Mouse (Mus musculus): Measurements from ENCODE around the gene Spn. TPM values are rescaled to one million over a fixed set of nuclear protein-coding genes. Genes with fewer than 3 reads are reported as not detected.

Gene Spn
- polyA plus RNA-seq, 1 experiment from 2014 or later: not detected

GRCm38 (mm10) chr7:127139100-127139499, 1.5 kb upstream of the Spn start:
- Histone ChIP-seq H3K36me3 (replicated peaks; ENCODE audit: control insufficient read depth, insufficient read depth, low read depth, low read length) (no peaks in the 10 kb centered on the region), H3K9me3 (replicated peaks; ENCODE audit: control insufficient read depth, low read length) (no peaks in the 10 kb centered on the region), H3K4me1 (ENCODE audit: control insufficient read depth, insufficient read depth, low read length) (no peaks in the 10 kb centered on the region), H3K27me3 (ENCODE audit: control insufficient read depth, insufficient read depth, low read length) (no peaks in the 10 kb centered on the region), H3K27ac (replicated peaks; ENCODE audit: low read depth, low read length) (no peak overlapping the region), H3K4me2 (ENCODE audit: low read depth, low read length) (no peak overlapping the region), H3K9ac (replicated peaks; ENCODE audit: low read length) (no peak overlapping the region), H3K4me3 (ENCODE audit: low read depth, low read length) (no peak overlapping the region)
- DNase-seq (ENCODE audit: low spot score) (no peak), ATAC-seq (replicated peaks; ENCODE audit: insufficient number of reproducible peaks, low FRiP score, low TSS enrichment, low read depth) (no peak)
- WGBS: 92% methylated on average over 7 of the region's 7 CpGs

- no peak overlapping the region for H3K4me3 ChIP-seq (ENCODE audit: low read depth, low read length)
- no peak for DNase-seq (ENCODE audit: low spot score)
- no peaks in the 10 kb centered on the region for H3K27me3 ChIP-seq (ENCODE audit: control insufficient read depth, insufficient read depth, low read length)
- H3K4me1 ChIP-seq (ENCODE audit: control insufficient read depth, insufficient read depth, low read length): no peaks in the 10 kb centered on the region
- 85% methylated on average over 22 of the region's 22 CpGs for WGBS
- no peak overlapping the region for H3K4me2 ChIP-seq (ENCODE audit: low read depth, low read length)
- no peaks in the 10 kb centered on the region for H3K36me3 ChIP-seq (replicated peaks; ENCODE audit: control insufficient read depth, insufficient read depth, low read depth, low read length)
- H3K9ac ChIP-seq (replicated peaks; ENCODE audit: low read length): no peak overlapping the region
- no peak for ATAC-seq (replicated peaks; ENCODE audit: insufficient number of reproducible peaks, low FRiP score, low TSS enrichment, low read depth)
- H3K9me3 ChIP-seq (replicated peaks; ENCODE audit: control insufficient read depth, low read length): no peaks in the 10 kb centered on the region
- H3K27ac ChIP-seq (replicated peaks; ENCODE audit: low read depth, low read length): no peak overlapping the region
Observed at GRCm38 (mm10) chr7:127136181-127137071, 1.2 kb downstream of the Spn start.

- WGBS: 83% methylated on average over 11 of the region's 11 CpGs
- H3K27me3 ChIP-seq (ENCODE audit: control insufficient read depth, insufficient read depth, low read length): no peaks in the 10 kb centered on the region
- no peaks in the 10 kb centered on the region for H3K4me1 ChIP-seq (ENCODE audit: control insufficient read depth, insufficient read depth, low read length)
- H3K4me2 ChIP-seq (ENCODE audit: low read depth, low read length): no peak overlapping the region
- H3K27ac ChIP-seq (replicated peaks; ENCODE audit: low read depth, low read length): no peak overlapping the region
- no peak overlapping the region for H3K4me3 ChIP-seq (ENCODE audit: low read depth, low read length)
- no peaks in the 10 kb centered on the region for H3K36me3 ChIP-seq (replicated peaks; ENCODE audit: control insufficient read depth, insufficient read depth, low read depth, low read length)
- DNase-seq (ENCODE audit: low spot score) (no peak), ATAC-seq (replicated peaks; ENCODE audit: insufficient number of reproducible peaks, low FRiP score, low TSS enrichment, low read depth) (no peak)
- H3K9me3 ChIP-seq (replicated peaks; ENCODE audit: control insufficient read depth, low read length): no peaks in the 10 kb centered on the region
- no peak overlapping the region for H3K9ac ChIP-seq (replicated peaks; ENCODE audit: low read length)
Observed at GRCm38 (mm10) chr7:127134821-127135447, 2.7 kb downstream of the Spn start.

DNA sequence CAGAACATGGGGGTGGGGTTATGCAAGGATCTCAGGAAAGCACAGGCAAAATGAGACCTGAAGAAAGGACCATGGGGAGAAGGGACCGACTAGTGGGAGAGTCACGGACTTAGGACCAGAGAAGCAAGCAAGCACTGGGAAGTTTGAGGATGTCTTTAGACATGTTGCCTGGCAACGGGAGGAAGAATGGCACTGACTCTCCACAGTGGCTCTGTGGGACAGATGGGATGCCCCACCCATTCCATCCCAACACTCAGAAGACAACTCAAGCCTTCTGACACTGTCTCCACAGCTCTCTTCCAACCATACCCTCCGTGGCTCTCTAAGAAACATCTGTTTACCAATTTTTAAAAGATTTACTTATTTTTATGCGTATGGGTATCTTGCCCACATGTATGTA, 4.5 kb downstream of the Spn start:
- H3K4me1 ChIP-seq (ENCODE audit: control insufficient read depth, insufficient read depth, low read length): no peaks in the 10 kb centered on the region
- H3K4me3 ChIP-seq (ENCODE audit: low read depth, low read length): no peak overlapping the region
- no peaks in the 10 kb centered on the region for H3K27me3 ChIP-seq (ENCODE audit: control insufficient read depth, insufficient read depth, low read length)
- H3K4me2 ChIP-seq (ENCODE audit: low read depth, low read length): no peak overlapping the region
- H3K9ac ChIP-seq (replicated peaks; ENCODE audit: low read length): no peak overlapping the region
- no peaks in the 10 kb centered on the region for H3K36me3 ChIP-seq (replicated peaks; ENCODE audit: control insufficient read depth, insufficient read depth, low read depth, low read length)
- DNase-seq (ENCODE audit: low spot score) (no peak), ATAC-seq (replicated peaks; ENCODE audit: insufficient number of reproducible peaks, low FRiP score, low TSS enrichment, low read depth) (no peak)
- no peak overlapping the region for H3K27ac ChIP-seq (replicated peaks; ENCODE audit: low read depth, low read length)
- H3K9me3 ChIP-seq (replicated peaks; ENCODE audit: control insufficient read depth, low read length): no peaks in the 10 kb centered on the region
- WGBS: 64% methylated on average over 5 of the region's 5 CpGs

GRCm38 (mm10) chr7:127129638-127130037, 8.0 kb downstream of the Spn start:
- H3K4me1 ChIP-seq (ENCODE audit: control insufficient read depth, insufficient read depth, low read length): no peaks in the 10 kb centered on the region

DNA sequence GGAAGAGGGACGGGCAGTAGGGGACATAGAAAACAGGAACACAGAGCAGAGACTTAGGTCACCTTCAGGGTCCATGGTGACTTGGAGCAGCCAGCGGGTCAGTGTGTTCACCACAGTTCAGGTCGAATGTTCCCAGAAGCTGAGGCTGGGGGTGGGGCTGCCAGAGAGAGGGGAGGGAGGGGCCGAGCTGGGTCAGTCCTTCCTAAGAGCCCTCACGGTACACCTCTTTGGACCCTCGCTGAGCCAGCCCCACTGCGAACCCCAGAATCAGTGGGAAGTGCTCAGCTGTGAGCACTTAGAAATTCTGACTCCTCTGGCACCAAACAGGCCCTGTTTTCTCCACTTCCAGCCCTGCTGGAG, 15.7 kb downstream of the Spn start, which contains the start of gene Qprt:
Gene Qprt, minus strand, starts transcription at position 316 of the 360 bp plus-strand sequence.
- Histone ChIP-seq H3K9ac (replicated peaks; ENCODE audit: low read length) (0 out of 2 replicates have a peak within 1 kb of the TSS, but pooled peaks have one; percentile 14), H3K27ac (replicated peaks; ENCODE audit: low read depth, low read length) (no peak within 1 kb of the TSS)
- DNase-seq (ENCODE audit: low spot score): no peak

More at GRCm38 (mm10) chr7:127129638-127130037, 8.0 kb downstream of the Spn start:
- Histone ChIP-seq H3K4me3 (ENCODE audit: low read depth, low read length) (no peak overlapping the region), H3K9ac (replicated peaks; ENCODE audit: low read length) (no peak overlapping the region), H3K27me3 (ENCODE audit: control insufficient read depth, insufficient read depth, low read length) (no peaks in the 10 kb centered on the region), H3K9me3 (replicated peaks; ENCODE audit: control insufficient read depth, low read length) (no peaks in the 10 kb centered on the region), H3K27ac (replicated peaks; ENCODE audit: low read depth, low read length) (no peak overlapping the region), H3K36me3 (replicated peaks; ENCODE audit: control insufficient read depth, insufficient read depth, low read depth, low read length) (no peaks in the 10 kb centered on the region), H3K4me2 (ENCODE audit: low read depth, low read length) (no peak overlapping the region)
- DNase-seq (ENCODE audit: low spot score): peak; percentile 54
- WGBS: 24% methylated on average over 4 of the region's 4 CpGs
- no peak for ATAC-seq (replicated peaks; ENCODE audit: insufficient number of reproducible peaks, low FRiP score, low TSS enrichment, low read depth)

GRCm38 (mm10) chr7:127121061-127121910, 16.3 kb downstream of the Spn start:
- no peak overlapping the region for H3K27ac ChIP-seq (replicated peaks; ENCODE audit: low read depth, low read length)

More for the DNA sequence above, 15.7 kb downstream of the Spn start, which contains the start of gene Qprt:
- H3K4me3 ChIP-seq (ENCODE audit: low read depth, low read length): peak within 1 kb of the TSS; percentile 9; the same call in 1 of the 2 replicates
- peaks cover 8% of the 10 kb centered on the region; the same call in 1 of the 2 replicates for H3K27me3 ChIP-seq (ENCODE audit: control insufficient read depth, insufficient read depth, low read length)
- 5% methylated on average over 7 of the region's 7 CpGs for WGBS
- peak within 1 kb of the TSS; percentile 13 for H3K4me2 ChIP-seq (ENCODE audit: low read depth, low read length)
- H3K9me3 ChIP-seq (replicated peaks; ENCODE audit: control insufficient read depth, low read length): no peaks in the 10 kb centered on the region
- no peaks in the 10 kb centered on the region for H3K36me3 ChIP-seq (replicated peaks; ENCODE audit: control insufficient read depth, insufficient read depth, low read depth, low read length)
- no peak for ATAC-seq (replicated peaks; ENCODE audit: insufficient number of reproducible peaks, low FRiP score, low TSS enrichment, low read depth)
- peaks cover 2% of the 10 kb centered on the region; the same call in 1 of the 2 replicates for H3K4me1 ChIP-seq (ENCODE audit: control insufficient read depth, insufficient read depth, low read length)

More at GRCm38 (mm10) chr7:127121061-127121910, 16.3 kb downstream of the Spn start:
- 0 out of 2 replicates have a peak overlapping the region, but pooled peaks have one; percentile 14 for H3K9ac ChIP-seq (replicated peaks; ENCODE audit: low read length)
- ATAC-seq (replicated peaks; ENCODE audit: insufficient number of reproducible peaks, low FRiP score, low TSS enrichment, low read depth) (0 out of 2 replicates have a peak, but pooled peaks have one; percentile 37), DNase-seq (ENCODE audit: low spot score) (peak; percentile 41)
- peak overlapping the region; percentile 13 for H3K4me2 ChIP-seq (ENCODE audit: low read depth, low read length)
- H3K27me3 ChIP-seq (ENCODE audit: control insufficient read depth, insufficient read depth, low read length): peaks cover 8% of the 10 kb centered on the region; the same call in 1 of the 2 replicates
- H3K9me3 ChIP-seq (replicated peaks; ENCODE audit: control insufficient read depth, low read length): no peaks in the 10 kb centered on the region
- H3K4me1 ChIP-seq (ENCODE audit: control insufficient read depth, insufficient read depth, low read length): peaks cover 2% of the 10 kb centered on the region; the same call in 1 of the 2 replicates
- peak overlapping the region; percentile 9; the same call in 1 of the 2 replicates for H3K4me3 ChIP-seq (ENCODE audit: low read depth, low read length)
- no peaks in the 10 kb centered on the region for H3K36me3 ChIP-seq (replicated peaks; ENCODE audit: control insufficient read depth, insufficient read depth, low read depth, low read length)
- 9% methylated on average over 21 of the region's 21 CpGs for WGBS
